Mouse (Mus musculus): ENCODE results near the gene Islr2.

GRCm38 (mm10) chr9:58214519-58215180, 10.5 kb upstream of the Islr2 start:
- TF ChIP-seq CTCF (IDR thresholded peaks at IDR 0.05; ENCODE audit: low read depth) (no peak), EP300 (IDR thresholded peaks at IDR 0.05; ENCODE audit: low read depth) (no peak)
